Mouse (Mus musculus) olfactory bulb, adult 2 months (tissue): Measurements from ENCODE around the gene Zmat5.

Experiments used
- CTCF ChIP-seq: fragments of 200-500 bp; IDR thresholded peaks from 2 replicates; pipeline ENCODE4 v1.5.1; 2012; ENCODE audit warnings: low read depth, mild to moderate bottlenecking, low read length, moderate library complexity; ENCODE audit not compliant: insufficient read depth
- POLR2A ChIP-seq: fragments of 200-500 bp; IDR thresholded peaks from 2 replicates; pipeline ENCODE4 v1.6.1; 2012; ENCODE audit warnings: mild to moderate bottlenecking, low read depth, low read length, moderate library complexity; ENCODE audit not compliant: insufficient read depth

GRCm38 (mm10) chr11:4671736-4672135 is 32.7 kb upstream of the Zmat5 start:
- TF ChIP-seq CTCF (no peak), POLR2A (no peak)
